Mouse (Mus musculus): ENCODE measurements around the gene Trpm4. TPM values are rescaled to one million over a fixed set of nuclear protein-coding genes. Genes with fewer than 3 reads are reported as not detected.
"Not testable (repeated sequence)": the region's sequence is repeated elsewhere in the genome, so short reads cannot be mapped to it uniquely, and the experiment has no call there.

Gene Trpm4
- polyA plus RNA-seq, 1 experiment from 2014 or later = 20.0 TPM

- 2% methylated on average over 34 of the region's 35 CpGs for WGBS
- Histone ChIP-seq H3K27me3 (peaks cover 79% of the 10 kb centered on the region), H3K4me3 (peak overlapping the region; percentile 62), H3K36me3 (no peaks in the 10 kb centered on the region), H3K4me2 (peak overlapping the region; percentile 100), H3K9ac (peak overlapping the region; percentile 58), H3K27ac (no peak overlapping the region), H3K9me3 (no peaks in the 10 kb centered on the region), H3K4me1 (peaks cover 50% of the 10 kb centered on the region)
- no peak for ATAC-seq (ENCODE audit: borderline replicate concordance, extremely low read depth, low FRiP score, low TSS enrichment)
These were observed 32.4 kb upstream of the Trpm4 start for GRCm38 (mm10) chr7:45365742-45366651.

GRCm38 (mm10) chr7:45363983-45364382, 30.4 kb upstream of the Trpm4 start:
- Histone ChIP-seq H3K9me3 (no peaks in the 10 kb centered on the region), H3K4me3 (no peak overlapping the region), H3K4me1 (peaks cover 39% of the 10 kb centered on the region), H3K27ac (no peak overlapping the region), H3K9ac (no peak overlapping the region), H3K27me3 (peaks cover 78% of the 10 kb centered on the region), H3K4me2 (no peak overlapping the region), H3K36me3 (no peaks in the 10 kb centered on the region)
- 69% methylated on average over 2 of the region's 2 CpGs for WGBS
- ATAC-seq (ENCODE audit: borderline replicate concordance, extremely low read depth, low FRiP score, low TSS enrichment) = no peak

- Histone ChIP-seq H3K9ac (no peak overlapping the region), H3K4me3 (no peak overlapping the region), H3K36me3 (no peaks in the 10 kb centered on the region), H3K4me1 (peaks cover 36% of the 10 kb centered on the region), H3K9me3 (no peaks in the 10 kb centered on the region), H3K4me2 (no peak overlapping the region; the same call in 1 of the 2 replicates), H3K27me3 (peaks cover 68% of the 10 kb centered on the region), H3K27ac (no peak overlapping the region)
- 3% methylated on average over 13 of the region's 13 CpGs for WGBS
- no peak for ATAC-seq (ENCODE audit: borderline replicate concordance, extremely low read depth, low FRiP score, low TSS enrichment)
These were observed 29.2 kb upstream of the Trpm4 start for GRCm38 (mm10) chr7:45362801-45363200.

- Histone ChIP-seq H3K9ac (peak overlapping the region; percentile 25), H3K4me1 (peaks cover 28% of the 10 kb centered on the region), H3K36me3 (no peaks in the 10 kb centered on the region), H3K4me3 (peak overlapping the region; percentile 43), H3K4me2 (peak overlapping the region; percentile 85), H3K27me3 (peaks cover 65% of the 10 kb centered on the region), H3K9me3 (no peaks in the 10 kb centered on the region), H3K27ac (no peak overlapping the region)
- ATAC-seq (ENCODE audit: borderline replicate concordance, extremely low read depth, low FRiP score, low TSS enrichment) = peak; percentile 83
- WGBS = 1% methylated on average over 43 of the region's 43 CpGs
These were observed 27.7 kb upstream of the Trpm4 start for GRCm38 (mm10) chr7:45361243-45361804.

GRCm38 (mm10) chr7:45360404-45361125, 27.0 kb upstream of the Trpm4 start:
- Histone ChIP-seq H3K27ac (no peak overlapping the region), H3K4me3 (0 out of 2 replicates have a peak overlapping the region, but pooled peaks have one; percentile 43), H3K9me3 (no peaks in the 10 kb centered on the region), H3K36me3 (no peaks in the 10 kb centered on the region), H3K9ac (no peak overlapping the region), H3K4me2 (peak overlapping the region; percentile 85), H3K27me3 (peaks cover 57% of the 10 kb centered on the region), H3K4me1 (peaks cover 20% of the 10 kb centered on the region)
- WGBS = 41% methylated on average over 18 of the region's 18 CpGs
- ATAC-seq (ENCODE audit: borderline replicate concordance, extremely low read depth, low FRiP score, low TSS enrichment) = peak; percentile 3; the same call in 1 of the 2 replicates

- H3K4me3 ChIP-seq; H3K36me3 ChIP-seq; ATAC-seq (ENCODE audit: borderline replicate concordance, extremely low read depth, low FRiP score, low TSS enrichment); H3K9ac ChIP-seq; H3K9me3 ChIP-seq; H3K27ac ChIP-seq; H3K4me2 ChIP-seq: not testable (repeated sequence)
- H3K4me1 ChIP-seq = peaks cover 20% of the 10 kb centered on the region
- 54% methylated on average over 10 of the region's 11 CpGs for WGBS
- H3K27me3 ChIP-seq = peaks cover 44% of the 10 kb centered on the region
These were observed 25.5 kb upstream of the Trpm4 start for GRCm38 (mm10) chr7:45359081-45359480.

GRCm38 (mm10) chr7:45356087-45356486, 22.5 kb upstream of the Trpm4 start:
- no peak overlapping the region for H3K27ac ChIP-seq
- no peak overlapping the region for H3K4me2 ChIP-seq
- no peak overlapping the region for H3K4me3 ChIP-seq
- 37% methylated on average over 13 of the region's 13 CpGs for WGBS
- peaks cover 15% of the 10 kb centered on the region for H3K27me3 ChIP-seq
- H3K9ac ChIP-seq = no peak overlapping the region
- H3K36me3 ChIP-seq = no peaks in the 10 kb centered on the region
- H3K4me1 ChIP-seq = peaks cover 4% of the 10 kb centered on the region; the same call in 1 of the 2 replicates
- no peaks in the 10 kb centered on the region for H3K9me3 ChIP-seq
- ATAC-seq (ENCODE audit: borderline replicate concordance, extremely low read depth, low FRiP score, low TSS enrichment) = no peak

GRCm38 (mm10) chr7:45355318-45356020, 21.9 kb upstream of the Trpm4 start:
- WGBS = 63% methylated on average over 15 of the region's 15 CpGs
- Histone ChIP-seq H3K4me2 (no peak overlapping the region), H3K9me3 (no peaks in the 10 kb centered on the region), H3K27me3 (peaks cover 9% of the 10 kb centered on the region), H3K36me3 (no peaks in the 10 kb centered on the region), H3K9ac (no peak overlapping the region), H3K4me1 (no peaks in the 10 kb centered on the region), H3K4me3 (no peak overlapping the region), H3K27ac (no peak overlapping the region)
- ATAC-seq (ENCODE audit: borderline replicate concordance, extremely low read depth, low FRiP score, low TSS enrichment) = no peak

- no peaks in the 10 kb centered on the region for H3K4me1 ChIP-seq
- H3K4me2 ChIP-seq = no peak overlapping the region
- H3K4me3 ChIP-seq = no peak overlapping the region
- H3K27ac ChIP-seq = no peak overlapping the region
- no peaks in the 10 kb centered on the region for H3K36me3 ChIP-seq
- no peak for ATAC-seq (ENCODE audit: borderline replicate concordance, extremely low read depth, low FRiP score, low TSS enrichment)
- WGBS = 18% methylated on average over 5 of the region's 5 CpGs
- H3K27me3 ChIP-seq = no peaks in the 10 kb centered on the region
- no peaks in the 10 kb centered on the region for H3K9me3 ChIP-seq
- no peak overlapping the region for H3K9ac ChIP-seq
These were observed 19.5 kb upstream of the Trpm4 start for GRCm38 (mm10) chr7:45353041-45353440.

- ATAC-seq (ENCODE audit: borderline replicate concordance, extremely low read depth, low FRiP score, low TSS enrichment) = no peak
- 59% methylated on average over 13 of the region's 13 CpGs for WGBS
- H3K4me1 ChIP-seq = no peaks in the 10 kb centered on the region
These were observed 13.3 kb upstream of the Trpm4 start for GRCm38 (mm10) chr7:45346905-45347304.

GRCm38 (mm10) chr7:45343543-45343942, 10.0 kb upstream of the Trpm4 start:
- H3K36me3 ChIP-seq = no peaks in the 10 kb centered on the region
- no peak overlapping the region for H3K4me3 ChIP-seq
- no peaks in the 10 kb centered on the region for H3K27me3 ChIP-seq
- H3K9me3 ChIP-seq = no peaks in the 10 kb centered on the region
- H3K4me1 ChIP-seq = peaks cover 31% of the 10 kb centered on the region
- H3K27ac ChIP-seq = no peak overlapping the region
- WGBS = 15% methylated on average over 13 of the region's 13 CpGs
- H3K9ac ChIP-seq = no peak overlapping the region
- ATAC-seq (ENCODE audit: borderline replicate concordance, extremely low read depth, low FRiP score, low TSS enrichment) = no peak
- H3K4me2 ChIP-seq = no peak overlapping the region

More at GRCm38 (mm10) chr7:45346905-45347304, 13.3 kb upstream of the Trpm4 start:
- Histone ChIP-seq H3K4me2 (no peak overlapping the region), H3K4me3 (no peak overlapping the region), H3K36me3 (no peaks in the 10 kb centered on the region), H3K9ac (no peak overlapping the region), H3K9me3 (no peaks in the 10 kb centered on the region), H3K27me3 (no peaks in the 10 kb centered on the region), H3K27ac (no peak overlapping the region)
